Mouse (Mus musculus) kidney, postnatal 0 days (tissue): ENCODE data around the gene Gm17268. TPM values are rescaled to one million over a fixed set of nuclear protein-coding genes. Genes with fewer than 3 reads are reported as not detected.
A peak's percentile ranks its signal among the peaks of the same experiment; 100 is the strongest.

ENCODE experiments used
- ATAC-seq: fragments of 200-750 bp; cut with Nextera tagmentation; replicated peaks from 2 replicates; pipeline ENCODE4 v1.8.0; 2017; ENCODE audit warnings: low read depth, moderate number of reproducible peaks, moderate TSS enrichment, moderate library complexity; ENCODE audit not compliant: low FRiP score
- DNase-seq: peaks from one replicate; pipeline ENCODE4 v3.0.0-alpha.2; 2016; ENCODE audit warnings: low spot score
- H3K27ac ChIP-seq: fragments of 300-500 bp; sonication (generic); 2 replicates; pipeline ENCODE4 v1.5.1; 2014; ENCODE audit warnings: mild to moderate bottlenecking
- H3K27me3 ChIP-seq: fragments of 300-500 bp; sonication (generic); 2 replicates; pipeline ENCODE4 v1.6.1; 2014; ENCODE audit warnings: low read length, mixed read lengths; ENCODE audit not compliant: insufficient read depth
- H3K36me3 ChIP-seq: fragments of 300-500 bp; sonication (generic); 2 replicates; pipeline ENCODE4 v1.6.1; 2014; ENCODE audit warnings: low read length, mixed read lengths; ENCODE audit not compliant: insufficient read depth
- H3K4me1 ChIP-seq: fragments of 300-500 bp; sonication (generic); replicated peaks from 2 replicates; pipeline ENCODE4 v1.6.1; 2014; ENCODE audit warnings: antibody characterized with exemption, low read length, mixed read lengths; ENCODE audit not compliant: insufficient read depth
- H3K4me2 ChIP-seq: fragments of 300-500 bp; sonication (generic); 2 replicates; pipeline ENCODE4 v1.6.1; 2014; ENCODE audit warnings: mild to moderate bottlenecking, low read length, moderate library complexity, mixed read lengths
- H3K4me3 ChIP-seq: fragments of 300-500 bp; sonication (generic); replicated peaks from 2 replicates; pipeline ENCODE4 v1.5.1; 2014; ENCODE audit warnings: low read depth, low read length
- H3K9ac ChIP-seq: fragments of 300-500 bp; sonication (generic); 2 replicates; pipeline ENCODE4 v1.6.1; 2014; ENCODE audit warnings: low read depth, low read length
- H3K9me3 ChIP-seq: fragments of 300-500 bp; sonication (generic); replicated peaks from 2 replicates; pipeline ENCODE4 v1.6.1; 2016; ENCODE audit warnings: low read length, inconsistent platforms, mixed read lengths
- CTCF ChIP-seq: IDR thresholded peaks from 2 replicates; pipeline ENCODE4 v1.5.1; 2016; ENCODE audit warnings: antibody characterized with exemption, low read depth, mild to moderate bottlenecking, moderate library complexity
- WGBS: fragments of 180-500 bp; shearing (Covaris S2); extraction: QIAGEN DNeasy Blood & Tissue Kit; methylation state at CpG from one replicate; pipeline ENCODE4 v1.1.7; 2014; 5-methylcytosine and 5-hydroxymethylcytosine counted together
- polyA plus RNA-seq: library from polyadenylated mRNA; unstranded; fragments of >200 nt; fragmentation: Nextera tagmentation; extraction: Ambion mirVana; gene quantifications from 2 replicates; pipeline ENCODE4 v1.2.1, GENCODE M21; 2015

The Gm17268 gene
- polyA plus RNA-seq, 1 experiment from 2014 or later = not detected

DNA sequence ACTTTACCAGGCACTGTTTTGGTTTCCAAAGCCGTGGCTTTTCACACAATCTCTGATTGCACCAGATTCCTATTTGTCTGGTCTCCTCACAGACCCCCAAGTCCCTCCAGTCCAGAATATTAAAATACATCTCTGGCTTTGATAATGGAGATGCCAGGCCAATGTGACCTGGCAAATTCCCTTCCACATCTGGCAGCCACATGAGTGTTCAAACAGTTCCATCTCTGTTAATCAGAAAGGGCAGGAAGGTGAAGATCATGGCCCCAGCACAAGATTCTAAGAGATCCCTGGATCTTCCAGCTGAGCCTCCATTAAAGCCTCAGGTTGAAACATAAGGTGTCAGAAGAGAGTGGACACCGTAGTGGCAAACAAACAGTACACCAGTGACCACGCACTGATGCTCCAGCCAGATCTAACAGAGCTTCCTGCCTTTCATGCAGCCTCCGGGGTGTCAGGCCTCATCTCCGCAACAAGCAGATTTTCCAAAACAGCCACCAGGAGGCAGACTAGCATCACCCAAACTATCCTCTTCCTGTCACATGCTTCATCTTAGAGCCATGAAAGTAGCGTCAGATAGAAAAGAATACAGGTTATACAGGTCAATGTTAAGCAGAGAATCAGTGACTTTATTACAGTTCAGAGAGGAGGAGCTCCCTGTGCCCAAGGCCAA is 9.5 kb upstream of the Gm17268 start:
- H3K4me2 ChIP-seq = no peak overlapping the region
- DNase-seq = peak; percentile 78

DNA sequence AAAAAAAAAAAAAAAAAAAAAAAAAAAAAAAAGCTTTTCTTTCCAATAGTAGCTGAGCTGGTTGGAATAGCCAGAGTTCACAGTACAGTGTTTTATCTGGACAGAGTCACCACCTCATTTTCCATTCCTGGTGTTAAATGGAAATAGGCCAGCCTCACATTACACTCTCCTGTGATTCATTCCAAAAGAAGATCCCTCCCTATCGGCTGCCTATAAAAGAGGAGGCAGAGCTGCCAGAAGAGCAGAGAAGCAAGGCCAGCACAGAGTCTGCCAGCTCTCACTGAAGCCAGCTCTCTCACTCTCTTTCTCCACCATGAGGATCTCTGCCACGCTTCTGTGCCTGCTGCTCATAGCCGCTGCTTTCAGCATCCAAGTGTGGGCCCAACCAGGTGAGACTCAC is 7.1 kb upstream of the Gm17268 start, which contains the start of gene Ccl7:
Gene Ccl7 (plus strand): TSS at position 242 of the 400 bp plus-strand sequence.
- Histone ChIP-seq H3K27ac (peak within 1 kb of the TSS; percentile 47), H3K4me2 (no peak within 1 kb of the TSS), H3K9me3 (no peaks in the 10 kb centered on the region), H3K36me3 (no peaks in the 10 kb centered on the region), H3K9ac (no peak within 1 kb of the TSS), H3K4me1 (no peaks in the 10 kb centered on the region), H3K27me3 (no peaks in the 10 kb centered on the region), H3K4me3 (no peak within 1 kb of the TSS)
- TF ChIP-seq CTCF = no peak
- DNase-seq (no peak), ATAC-seq (no peak)
- WGBS = 61% methylated on average over 3 of the region's 3 CpGs

More for the DNA sequence above, 9.5 kb upstream of the Gm17268 start:
- no peak overlapping the region for H3K4me3 ChIP-seq
- TF ChIP-seq CTCF = peak; percentile 79
- WGBS = 38% methylated on average over 6 of the region's 6 CpGs
- ATAC-seq = no peak
- no peaks in the 10 kb centered on the region for H3K9me3 ChIP-seq
- H3K9ac ChIP-seq = no peak overlapping the region
- no peak overlapping the region for H3K27ac ChIP-seq
- no peaks in the 10 kb centered on the region for H3K4me1 ChIP-seq
- H3K27me3 ChIP-seq = no peaks in the 10 kb centered on the region
- no peaks in the 10 kb centered on the region for H3K36me3 ChIP-seq

DNA sequence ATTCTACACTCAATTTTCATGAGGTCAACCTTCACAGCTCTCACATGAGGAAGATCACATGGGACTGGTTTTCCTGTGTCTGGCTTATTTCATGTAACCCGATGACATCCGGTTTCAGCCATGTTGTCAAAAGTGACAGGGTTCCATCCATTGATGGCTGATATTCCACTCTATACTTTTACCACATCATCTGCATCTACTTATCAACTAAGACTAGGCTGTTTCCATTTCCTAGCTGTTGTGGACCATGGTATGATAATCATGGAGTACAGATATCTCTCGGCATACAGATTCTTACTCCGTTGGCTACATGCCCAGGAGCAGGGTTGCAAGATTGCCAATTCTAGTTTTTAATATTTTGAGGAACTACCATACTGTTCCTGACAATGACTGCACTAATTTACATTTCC is 3.3 kb upstream of the Gm17268 start:
- Histone ChIP-seq H3K4me2 (no peak overlapping the region), H3K27ac (no peak overlapping the region), H3K36me3 (no peaks in the 10 kb centered on the region), H3K9ac (no peak overlapping the region), H3K27me3 (no peaks in the 10 kb centered on the region), H3K4me3 (no peak overlapping the region), H3K9me3 (no peaks in the 10 kb centered on the region), H3K4me1 (no peaks in the 10 kb centered on the region)
- WGBS = 81% methylated on average over 4 of the region's 4 CpGs
- ATAC-seq (no peak), DNase-seq (no peak)
- TF ChIP-seq CTCF = no peak

DNA sequence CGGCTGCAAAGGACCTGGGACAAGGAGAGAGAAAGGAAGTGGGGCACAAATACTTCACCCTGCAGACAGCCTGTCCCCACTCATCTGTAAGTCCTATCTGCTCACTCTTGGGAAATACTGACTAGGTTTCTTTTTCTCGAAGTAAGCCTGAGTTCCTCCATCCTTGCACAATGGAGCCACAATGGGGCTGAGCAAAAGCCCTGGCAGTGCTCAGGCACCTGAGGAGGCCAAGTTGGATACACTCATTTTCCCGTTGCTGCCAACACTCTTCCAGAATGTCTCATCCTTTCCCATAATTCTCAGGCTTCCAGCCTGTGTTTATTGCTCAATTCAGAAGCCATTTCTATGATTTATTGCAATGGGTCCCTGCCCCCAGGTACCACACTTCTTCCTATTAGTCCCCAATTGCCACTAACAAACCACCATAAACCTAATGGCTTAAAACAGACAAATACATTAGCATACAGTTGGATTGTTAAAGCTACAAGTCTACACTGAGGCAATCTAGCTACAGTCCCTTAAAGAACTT is 834 bp upstream of the Gm17268 start:
- 42% methylated on average over 3 of the region's 3 CpGs for WGBS
- H3K27me3 ChIP-seq = no peaks in the 10 kb centered on the region
- H3K9ac ChIP-seq = no peak overlapping the region
- no peak overlapping the region for H3K4me2 ChIP-seq
- ATAC-seq = no peak
- no peak for TF ChIP-seq CTCF
- no peaks in the 10 kb centered on the region for H3K36me3 ChIP-seq
- no peak overlapping the region for H3K4me3 ChIP-seq
- no peaks in the 10 kb centered on the region for H3K9me3 ChIP-seq
- no peak for DNase-seq
- no peaks in the 10 kb centered on the region for H3K4me1 ChIP-seq
- H3K27ac ChIP-seq = no peak overlapping the region

DNA sequence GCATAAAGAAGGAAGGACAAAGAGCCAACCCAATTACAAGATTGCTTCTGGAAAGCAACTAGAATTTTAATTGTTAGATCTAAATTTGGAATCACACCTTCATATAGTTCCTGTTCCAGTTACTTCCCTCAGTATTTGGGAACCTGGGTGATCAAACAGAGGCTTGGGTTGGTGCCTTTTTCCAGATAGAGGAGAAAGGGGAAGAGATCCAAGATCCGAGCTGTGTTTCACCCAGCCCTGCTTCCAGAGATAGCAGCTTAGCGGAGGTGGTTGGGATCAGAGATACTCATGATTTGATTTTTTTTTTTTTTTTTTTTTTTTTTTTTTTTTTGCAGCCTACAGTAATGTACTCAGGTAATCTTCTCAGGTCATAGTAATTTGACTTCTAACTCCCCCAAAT is 2.5 kb downstream of the Gm17268 start:
- Histone ChIP-seq H3K27ac (no peak overlapping the region), H3K27me3 (no peaks in the 10 kb centered on the region)

DNA sequence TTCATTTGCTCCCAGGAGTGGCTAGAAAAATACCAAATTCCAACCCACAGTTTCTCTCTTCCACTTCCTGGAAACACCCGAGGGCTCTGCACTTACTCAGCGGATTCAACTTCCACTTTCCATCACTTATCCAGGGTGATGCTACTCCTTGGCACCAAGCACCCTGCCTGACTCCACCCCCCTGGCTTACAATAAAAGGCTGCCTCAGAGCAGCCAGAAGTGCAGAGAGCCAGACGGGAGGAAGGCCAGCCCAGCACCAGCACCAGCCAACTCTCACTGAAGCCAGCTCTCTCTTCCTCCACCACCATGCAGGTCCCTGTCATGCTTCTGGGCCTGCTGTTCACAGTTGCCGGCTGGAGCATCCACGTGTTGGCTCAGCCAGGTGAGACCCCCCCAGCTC is 3.0 kb downstream of the Gm17268 start, which contains the start of gene Ccl2:
Gene Ccl2 (plus strand): TSS at position 216 of the 400 bp plus-strand sequence.
- H3K9ac ChIP-seq = no peak within 1 kb of the TSS
- 36% methylated on average over 5 of the region's 5 CpGs for WGBS
- no peaks in the 10 kb centered on the region for H3K27me3 ChIP-seq
- no peak within 1 kb of the TSS for H3K4me2 ChIP-seq
- no peak within 1 kb of the TSS for H3K4me3 ChIP-seq
- DNase-seq = no peak
- no peak within 1 kb of the TSS for H3K27ac ChIP-seq
- H3K4me1 ChIP-seq = peaks cover 3% of the 10 kb centered on the region; the same call in 1 of the 2 replicates
- ATAC-seq = no peak
- H3K9me3 ChIP-seq = no peaks in the 10 kb centered on the region
- no peaks in the 10 kb centered on the region for H3K36me3 ChIP-seq
- TF ChIP-seq CTCF = no peak

More for the DNA sequence above, 2.5 kb downstream of the Gm17268 start:
- no peak for ATAC-seq
- no peak for DNase-seq
- H3K4me3 ChIP-seq = no peak overlapping the region
- H3K9ac ChIP-seq = no peak overlapping the region
- TF ChIP-seq CTCF = no peak
- peaks cover 3% of the 10 kb centered on the region; the same call in 1 of the 2 replicates for H3K4me1 ChIP-seq
- 78% methylated on average over 2 of the region's 2 CpGs for WGBS
- no peaks in the 10 kb centered on the region for H3K36me3 ChIP-seq
- no peak overlapping the region for H3K4me2 ChIP-seq
- H3K9me3 ChIP-seq = no peaks in the 10 kb centered on the region
